Mouse (Mus musculus): Measurements from ENCODE around the gene 5031439G07Rik.

DNA sequence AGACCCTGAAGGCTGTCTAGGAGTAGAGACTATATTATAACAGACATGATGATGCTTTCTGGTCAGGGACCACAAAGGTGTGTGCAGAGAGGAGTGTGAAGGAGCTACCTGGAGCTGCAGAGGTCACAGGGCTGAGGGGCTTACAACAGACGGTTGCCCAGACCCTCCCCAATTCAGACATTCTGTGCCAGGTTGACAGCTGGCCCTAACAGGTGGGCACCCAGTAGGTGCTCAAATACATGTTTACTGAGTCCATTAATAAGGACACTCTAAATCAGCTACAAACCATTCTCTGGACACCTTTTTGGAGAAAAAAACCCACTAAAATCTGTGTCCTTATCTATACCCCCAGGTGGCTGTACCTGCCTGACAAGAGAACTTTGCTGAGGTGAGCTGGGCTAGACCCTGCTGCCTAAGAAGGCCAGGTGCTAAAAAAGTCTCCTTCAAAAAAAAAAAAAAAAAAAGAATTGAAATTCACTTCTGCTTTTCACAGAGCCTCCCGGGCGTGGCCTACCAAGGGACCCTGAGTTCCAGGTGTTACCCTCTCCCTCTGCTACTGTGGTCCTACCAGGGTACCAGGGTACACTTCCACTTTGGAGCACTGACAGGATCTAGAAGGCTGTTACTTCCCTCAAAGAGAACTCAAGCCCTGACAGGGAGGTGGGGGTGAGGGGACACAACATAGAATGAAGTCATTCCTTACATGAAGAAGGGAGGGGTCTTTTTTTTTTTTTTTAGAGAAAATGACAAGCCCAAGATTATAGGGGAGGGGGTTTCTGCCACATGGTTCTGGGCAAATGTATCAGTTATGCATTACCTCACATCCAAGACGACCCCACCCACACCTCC lies 2.0 kb downstream of the 5031439G07Rik start:
- TF ChIP-seq POLR2A (IDR thresholded peaks at IDR 0.05; ENCODE audit: borderline replicate concordance, extremely low read depth, low read depth, low read length) (no peak), CTCF (IDR thresholded peaks at IDR 0.05; ENCODE audit: insufficient read depth, low read length) (no peak)

Data from lung, adult 2 months (tissue).